Mouse (Mus musculus): ENCODE results near the gene Ssh1. TPM values are rescaled to one million over a fixed set of nuclear protein-coding genes. Genes with fewer than 3 reads are reported as not detected.
A peak's percentile ranks its signal among the peaks of the same experiment; 100 is the strongest.

The Ssh1 gene
- polyA plus RNA-seq, 1 experiment from 2014 or later = 13.3 TPM

GRCm38 (mm10) chr5:114015121-114015520 lies 21.4 kb upstream of the Ssh1 start:
- H3K4me1 ChIP-seq = no peaks in the 10 kb centered on the region; the same call in 1 of the 2 replicates
- no peaks in the 10 kb centered on the region for H3K36me3 ChIP-seq
- H3K4me3 ChIP-seq = no peak overlapping the region
- no peaks in the 10 kb centered on the region for H3K27me3 ChIP-seq (ENCODE audit: low read depth, poor library complexity, severe bottlenecking)
- no peaks in the 10 kb centered on the region for H3K9me3 ChIP-seq (replicated peaks)
- no peak overlapping the region for H3K27ac ChIP-seq (replicated peaks)
- DNase-seq (ENCODE audit: low spot score) = no peak
- WGBS = 70% methylated on average over 7 of the region's 7 CpGs

GRCm38 (mm10) chr5:114009049-114009448 lies 15.4 kb upstream of the Ssh1 start:
- H3K4me1 ChIP-seq = no peaks in the 10 kb centered on the region
- no peaks in the 10 kb centered on the region for H3K9me3 ChIP-seq (replicated peaks)
- no peaks in the 10 kb centered on the region for H3K27me3 ChIP-seq (ENCODE audit: low read depth, poor library complexity, severe bottlenecking)
- H3K4me3 ChIP-seq = no peak overlapping the region
- WGBS = 81% methylated on average over 4 of the region's 4 CpGs
- H3K36me3 ChIP-seq = no peaks in the 10 kb centered on the region
- H3K27ac ChIP-seq (replicated peaks) = no peak overlapping the region
- no peak for DNase-seq (ENCODE audit: low spot score)

GRCm38 (mm10) chr5:114007753-114008453 lies 14.2 kb upstream of the Ssh1 start:
- Histone ChIP-seq H3K4me3 (no peak overlapping the region), H3K36me3 (no peaks in the 10 kb centered on the region), H3K27me3 (ENCODE audit: low read depth, poor library complexity, severe bottlenecking) (no peaks in the 10 kb centered on the region), H3K27ac (replicated peaks) (0 out of 2 replicates have a peak overlapping the region, but pooled peaks have one; percentile 28), H3K9me3 (replicated peaks) (no peaks in the 10 kb centered on the region), H3K4me1 (peaks cover 6% of the 10 kb centered on the region; the same call in 1 of the 2 replicates)
- DNase-seq (ENCODE audit: low spot score) = no peak
- WGBS = 81% methylated on average over 12 of the region's 12 CpGs

GRCm38 (mm10) chr5:114006974-114007373 lies 13.3 kb upstream of the Ssh1 start:
- Histone ChIP-seq H3K4me1 (peaks cover 6% of the 10 kb centered on the region; the same call in 1 of the 2 replicates), H3K9me3 (replicated peaks) (no peaks in the 10 kb centered on the region), H3K4me3 (no peak overlapping the region), H3K27ac (replicated peaks) (no peak overlapping the region), H3K27me3 (ENCODE audit: low read depth, poor library complexity, severe bottlenecking) (no peaks in the 10 kb centered on the region), H3K36me3 (no peaks in the 10 kb centered on the region)
- 84% methylated on average over 4 of the region's 4 CpGs for WGBS
- no peak for DNase-seq (ENCODE audit: low spot score)

- Histone ChIP-seq H3K4me1 (peaks cover 6% of the 10 kb centered on the region; the same call in 1 of the 2 replicates), H3K36me3 (no peaks in the 10 kb centered on the region), H3K9me3 (replicated peaks) (no peaks in the 10 kb centered on the region), H3K27me3 (ENCODE audit: low read depth, poor library complexity, severe bottlenecking) (no peaks in the 10 kb centered on the region), H3K27ac (replicated peaks) (no peak overlapping the region), H3K4me3 (no peak overlapping the region)
- no peak for DNase-seq (ENCODE audit: low spot score)
- 92% methylated on average over 5 of the region's 5 CpGs for WGBS
These were observed 11.4 kb upstream of the Ssh1 start for GRCm38 (mm10) chr5:114005100-114005499.

GRCm38 (mm10) chr5:114004573-114004972 lies 10.9 kb upstream of the Ssh1 start:
- H3K9me3 ChIP-seq (replicated peaks) = no peaks in the 10 kb centered on the region
- no peaks in the 10 kb centered on the region for H3K27me3 ChIP-seq (ENCODE audit: low read depth, poor library complexity, severe bottlenecking)
- WGBS = 85% methylated on average over 11 of the region's 11 CpGs
- H3K36me3 ChIP-seq = no peaks in the 10 kb centered on the region
- no peak for DNase-seq (ENCODE audit: low spot score)
- H3K4me3 ChIP-seq = no peak overlapping the region
- no peak overlapping the region for H3K27ac ChIP-seq (replicated peaks)
- peaks cover 6% of the 10 kb centered on the region; the same call in 1 of the 2 replicates for H3K4me1 ChIP-seq

GRCm38 (mm10) chr5:114003542-114003941 lies 9.8 kb upstream of the Ssh1 start, which contains the start of gene Dao:
Gene Dao (plus strand): TSS chr5:114003703.
- WGBS = 51% methylated on average over 5 of the region's 5 CpGs
- H3K4me1 ChIP-seq = peaks cover 6% of the 10 kb centered on the region; the same call in 1 of the 2 replicates
- H3K9me3 ChIP-seq (replicated peaks) = no peaks in the 10 kb centered on the region
- peak within 1 kb of the TSS; percentile 35; the same call in 1 of the 2 replicates for H3K27ac ChIP-seq (replicated peaks)
- no peak within 1 kb of the TSS for H3K4me3 ChIP-seq
- H3K27me3 ChIP-seq (ENCODE audit: low read depth, poor library complexity, severe bottlenecking) = no peaks in the 10 kb centered on the region
- H3K36me3 ChIP-seq = no peaks in the 10 kb centered on the region
- no peak for DNase-seq (ENCODE audit: low spot score)

- no peaks in the 10 kb centered on the region for H3K9me3 ChIP-seq (replicated peaks)
- no peak overlapping the region for H3K4me3 ChIP-seq
- H3K27ac ChIP-seq (replicated peaks) = no peak overlapping the region
- WGBS = 66% methylated on average over 5 of the region's 5 CpGs
- DNase-seq (ENCODE audit: low spot score) = no peak
- H3K27me3 ChIP-seq (ENCODE audit: low read depth, poor library complexity, severe bottlenecking) = no peaks in the 10 kb centered on the region
- peaks cover 11% of the 10 kb centered on the region for H3K4me1 ChIP-seq
- no peaks in the 10 kb centered on the region for H3K36me3 ChIP-seq
These were observed 5.7 kb upstream of the Ssh1 start for GRCm38 (mm10) chr5:113999382-113999781.

GRCm38 (mm10) chr5:113996458-113996857 lies 2.8 kb upstream of the Ssh1 start:
- H3K27ac ChIP-seq (replicated peaks) = no peak overlapping the region
- H3K4me1 ChIP-seq = peaks cover 32% of the 10 kb centered on the region
- no peak for DNase-seq (ENCODE audit: low spot score)
- 71% methylated on average over 2 of the region's 2 CpGs for WGBS
- no peaks in the 10 kb centered on the region for H3K27me3 ChIP-seq (ENCODE audit: low read depth, poor library complexity, severe bottlenecking)
- H3K36me3 ChIP-seq = no peaks in the 10 kb centered on the region
- H3K4me3 ChIP-seq = no peak overlapping the region
- H3K9me3 ChIP-seq (replicated peaks) = no peaks in the 10 kb centered on the region

GRCm38 (mm10) chr5:113993031-113993486 lies 635 bp downstream of the Ssh1 start:
- peak overlapping the region; percentile 86 for H3K4me3 ChIP-seq
- peaks cover 19% of the 10 kb centered on the region for H3K36me3 ChIP-seq
- no peaks in the 10 kb centered on the region for H3K27me3 ChIP-seq (ENCODE audit: low read depth, poor library complexity, severe bottlenecking)
- H3K9me3 ChIP-seq (replicated peaks) = no peaks in the 10 kb centered on the region
- DNase-seq (ENCODE audit: low spot score) = no peak
- peaks cover 50% of the 10 kb centered on the region for H3K4me1 ChIP-seq
- peak overlapping the region; percentile 98 for H3K27ac ChIP-seq (replicated peaks)
- WGBS = 0% methylated on average over 22 of the region's 22 CpGs

GRCm38 (mm10) chr5:113992339-113992831 lies 1.3 kb downstream of the Ssh1 start:
- whole genome bisulfite sequencing = 56% methylated on average over 12 of the region's 12 CpGs
- Histone ChIP-seq H3K4me3 (peak overlapping the region; percentile 86), H3K27me3 (ENCODE audit: low read depth, poor library complexity, severe bottlenecking) (no peaks in the 10 kb centered on the region), H3K36me3 (peaks cover 23% of the 10 kb centered on the region), H3K27ac (replicated peaks) (peak overlapping the region; percentile 98), H3K9me3 (replicated peaks) (no peaks in the 10 kb centered on the region), H3K4me1 (peaks cover 50% of the 10 kb centered on the region)
- no peak for DNase-seq (ENCODE audit: low spot score)

GRCm38 (mm10) chr5:113991141-113991540 lies 2.6 kb downstream of the Ssh1 start:
- Histone ChIP-seq H3K4me3 (no peak overlapping the region), H3K36me3 (peaks cover 34% of the 10 kb centered on the region), H3K9me3 (replicated peaks) (no peaks in the 10 kb centered on the region), H3K27ac (replicated peaks) (no peak overlapping the region), H3K4me1 (peaks cover 55% of the 10 kb centered on the region), H3K27me3 (ENCODE audit: low read depth, poor library complexity, severe bottlenecking) (no peaks in the 10 kb centered on the region)
- DNase-seq (ENCODE audit: low spot score) = no peak
- WGBS = 75% methylated on average over 7 of the region's 7 CpGs

- Histone ChIP-seq H3K27ac (replicated peaks) (no peak overlapping the region), H3K4me1 (peaks cover 60% of the 10 kb centered on the region), H3K4me3 (no peak overlapping the region), H3K36me3 (peaks cover 39% of the 10 kb centered on the region), H3K9me3 (replicated peaks) (no peaks in the 10 kb centered on the region), H3K27me3 (ENCODE audit: low read depth, poor library complexity, severe bottlenecking) (no peaks in the 10 kb centered on the region)
- WGBS = 85% methylated on average over 5 of the region's 5 CpGs
- DNase-seq (ENCODE audit: low spot score) = no peak
These were observed 3.1 kb downstream of the Ssh1 start for GRCm38 (mm10) chr5:113990593-113990992.
